Mouse (Mus musculus): ENCODE data around the gene Ddx1. TPM values are rescaled to one million over a fixed set of nuclear protein-coding genes. Genes with fewer than 3 reads are reported as not detected.
A peak's percentile ranks its signal among the peaks of the same experiment; 100 is the strongest.

Ddx1 gene
- polyA plus RNA-seq, 1 experiment from 2014 or later = 181 TPM

GRCm38 (mm10) chr12:13208983-13209451 is 40.0 kb downstream of the Ddx1 start:
- WGBS = 3% methylated on average over 11 of the region's 11 CpGs
- ATAC-seq (peak; percentile 52; the same call in 1 of the 2 replicates), DNase-seq (ENCODE audit: low spot score) (peak; percentile 39)

GRCm38 (mm10) chr12:13208517-13208916 is 40.5 kb downstream of the Ddx1 start:
- DNase-seq (ENCODE audit: low spot score) (peak; percentile 27), ATAC-seq (no peak)
- Histone ChIP-seq H3K27ac (ENCODE audit: low read depth, low read length) (no peak overlapping the region), H3K27me3 (replicated peaks; ENCODE audit: control insufficient read depth, insufficient read depth, low read length) (no peaks in the 10 kb centered on the region), H3K4me3 (ENCODE audit: low read depth, low read length) (no peak overlapping the region), H3K4me2 (ENCODE audit: low read length) (no peak overlapping the region), H3K36me3 (ENCODE audit: control insufficient read depth, insufficient read depth, low read length) (no peaks in the 10 kb centered on the region), H3K9ac (ENCODE audit: low read length) (no peak overlapping the region), H3K4me1 (ENCODE audit: control insufficient read depth, insufficient read depth, low read length) (peaks cover 9% of the 10 kb centered on the region), H3K9me3 (replicated peaks; ENCODE audit: control insufficient read depth, low read length) (no peaks in the 10 kb centered on the region)
- WGBS = 17% methylated on average over 1 of the region's 1 CpGs

More at GRCm38 (mm10) chr12:13208983-13209451, 40.0 kb downstream of the Ddx1 start:
- H3K9ac ChIP-seq (ENCODE audit: low read length) = no peak overlapping the region
- H3K4me2 ChIP-seq (ENCODE audit: low read length) = no peak overlapping the region
- no peak overlapping the region for H3K4me3 ChIP-seq (ENCODE audit: low read depth, low read length)
- no peaks in the 10 kb centered on the region for H3K9me3 ChIP-seq (replicated peaks; ENCODE audit: control insufficient read depth, low read length)
- no peak overlapping the region for H3K27ac ChIP-seq (ENCODE audit: low read depth, low read length)
- no peaks in the 10 kb centered on the region for H3K27me3 ChIP-seq (replicated peaks; ENCODE audit: control insufficient read depth, insufficient read depth, low read length)
- H3K4me1 ChIP-seq (ENCODE audit: control insufficient read depth, insufficient read depth, low read length) = peaks cover 9% of the 10 kb centered on the region
- no peaks in the 10 kb centered on the region for H3K36me3 ChIP-seq (ENCODE audit: control insufficient read depth, insufficient read depth, low read length)

GRCm38 (mm10) chr12:13207099-13207498 is 41.9 kb downstream of the Ddx1 start:
- ATAC-seq (no peak), DNase-seq (ENCODE audit: low spot score) (no peak)
- no peak overlapping the region for H3K4me2 ChIP-seq (ENCODE audit: low read length)
- H3K4me3 ChIP-seq (ENCODE audit: low read depth, low read length) = no peak overlapping the region
- peaks cover 9% of the 10 kb centered on the region for H3K4me1 ChIP-seq (ENCODE audit: control insufficient read depth, insufficient read depth, low read length)
- no peaks in the 10 kb centered on the region for H3K27me3 ChIP-seq (replicated peaks; ENCODE audit: control insufficient read depth, insufficient read depth, low read length)
- no peaks in the 10 kb centered on the region for H3K9me3 ChIP-seq (replicated peaks; ENCODE audit: control insufficient read depth, low read length)
- 23% methylated on average over 8 of the region's 8 CpGs for WGBS
- no peaks in the 10 kb centered on the region for H3K36me3 ChIP-seq (ENCODE audit: control insufficient read depth, insufficient read depth, low read length)
- H3K27ac ChIP-seq (ENCODE audit: low read depth, low read length) = no peak overlapping the region
- no peak overlapping the region for H3K9ac ChIP-seq (ENCODE audit: low read length)

GRCm38 (mm10) chr12:13205733-13206132 is 43.3 kb downstream of the Ddx1 start:
- DNase-seq (ENCODE audit: low spot score) (no peak), ATAC-seq (no peak)
- Histone ChIP-seq H3K27me3 (replicated peaks; ENCODE audit: control insufficient read depth, insufficient read depth, low read length) (no peaks in the 10 kb centered on the region), H3K9ac (ENCODE audit: low read length) (no peak overlapping the region), H3K4me3 (ENCODE audit: low read depth, low read length) (no peak overlapping the region), H3K36me3 (ENCODE audit: control insufficient read depth, insufficient read depth, low read length) (no peaks in the 10 kb centered on the region), H3K4me2 (ENCODE audit: low read length) (no peak overlapping the region), H3K27ac (ENCODE audit: low read depth, low read length) (no peak overlapping the region), H3K9me3 (replicated peaks; ENCODE audit: control insufficient read depth, low read length) (no peaks in the 10 kb centered on the region), H3K4me1 (ENCODE audit: control insufficient read depth, insufficient read depth, low read length) (peaks cover 9% of the 10 kb centered on the region)
- 67% methylated on average over 3 of the region's 3 CpGs for WGBS

DNA sequence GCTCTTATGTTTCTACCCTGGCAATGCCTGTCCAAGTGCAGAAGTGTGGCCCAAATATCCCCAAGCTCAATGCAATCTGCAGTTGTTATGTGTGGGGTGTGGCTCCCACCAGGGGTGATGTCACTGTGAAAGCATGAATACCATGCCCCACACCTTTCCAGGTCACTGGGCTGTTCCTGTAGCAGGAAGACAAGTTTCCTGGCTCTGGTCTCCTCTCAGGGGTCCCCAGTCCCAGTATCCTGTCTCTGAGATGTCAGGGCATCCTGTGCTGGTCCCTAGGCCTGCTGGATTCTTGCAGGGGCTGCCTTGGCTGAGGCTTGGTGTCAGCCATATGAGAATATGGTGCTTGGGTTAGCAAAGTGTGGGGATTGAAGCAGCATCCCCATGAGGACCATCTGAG is 46.7 kb downstream of the Ddx1 start:
- Histone ChIP-seq H3K9me3 (replicated peaks; ENCODE audit: control insufficient read depth, low read length) (no peaks in the 10 kb centered on the region), H3K4me3 (ENCODE audit: low read depth, low read length) (no peak overlapping the region), H3K4me2 (ENCODE audit: low read length) (no peak overlapping the region), H3K27me3 (replicated peaks; ENCODE audit: control insufficient read depth, insufficient read depth, low read length) (no peaks in the 10 kb centered on the region), H3K9ac (ENCODE audit: low read length) (no peak overlapping the region), H3K4me1 (ENCODE audit: control insufficient read depth, insufficient read depth, low read length) (no peaks in the 10 kb centered on the region), H3K36me3 (ENCODE audit: control insufficient read depth, insufficient read depth, low read length) (no peaks in the 10 kb centered on the region), H3K27ac (ENCODE audit: low read depth, low read length) (no peak overlapping the region)
- DNase-seq (ENCODE audit: low spot score) = no peak
- ATAC-seq = no peak

DNA sequence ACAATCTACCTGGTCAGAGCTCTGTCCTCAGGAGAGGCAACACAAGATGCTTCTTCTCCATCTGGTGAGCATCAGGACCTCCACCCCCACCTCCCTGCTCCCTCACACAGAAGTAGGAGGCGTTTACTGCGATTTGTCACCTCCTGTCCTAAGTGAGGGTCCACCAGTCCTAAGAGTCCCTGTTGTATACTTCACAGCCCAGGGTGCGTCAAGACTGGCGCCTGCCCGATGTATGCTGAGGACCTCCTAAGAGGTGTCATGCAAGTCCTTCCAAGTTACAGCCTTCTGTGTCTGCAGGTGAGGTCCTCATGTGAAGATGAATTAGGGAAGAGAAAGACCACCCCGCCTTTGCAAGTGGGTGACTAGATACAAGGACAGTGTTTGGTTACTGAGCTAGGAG is 48.4 kb downstream of the Ddx1 start:
- DNase-seq (ENCODE audit: low spot score) = no peak
- Histone ChIP-seq H3K36me3 (ENCODE audit: control insufficient read depth, insufficient read depth, low read length) (no peaks in the 10 kb centered on the region), H3K9ac (ENCODE audit: low read length) (no peak overlapping the region), H3K27me3 (replicated peaks; ENCODE audit: control insufficient read depth, insufficient read depth, low read length) (no peaks in the 10 kb centered on the region), H3K4me1 (ENCODE audit: control insufficient read depth, insufficient read depth, low read length) (no peaks in the 10 kb centered on the region), H3K4me3 (ENCODE audit: low read depth, low read length) (no peak overlapping the region), H3K4me2 (ENCODE audit: low read length) (no peak overlapping the region), H3K9me3 (replicated peaks; ENCODE audit: control insufficient read depth, low read length) (no peaks in the 10 kb centered on the region), H3K27ac (ENCODE audit: low read depth, low read length) (no peak overlapping the region)
- ATAC-seq = no peak
- WGBS = 91% methylated on average over 6 of the region's 6 CpGs

DNA sequence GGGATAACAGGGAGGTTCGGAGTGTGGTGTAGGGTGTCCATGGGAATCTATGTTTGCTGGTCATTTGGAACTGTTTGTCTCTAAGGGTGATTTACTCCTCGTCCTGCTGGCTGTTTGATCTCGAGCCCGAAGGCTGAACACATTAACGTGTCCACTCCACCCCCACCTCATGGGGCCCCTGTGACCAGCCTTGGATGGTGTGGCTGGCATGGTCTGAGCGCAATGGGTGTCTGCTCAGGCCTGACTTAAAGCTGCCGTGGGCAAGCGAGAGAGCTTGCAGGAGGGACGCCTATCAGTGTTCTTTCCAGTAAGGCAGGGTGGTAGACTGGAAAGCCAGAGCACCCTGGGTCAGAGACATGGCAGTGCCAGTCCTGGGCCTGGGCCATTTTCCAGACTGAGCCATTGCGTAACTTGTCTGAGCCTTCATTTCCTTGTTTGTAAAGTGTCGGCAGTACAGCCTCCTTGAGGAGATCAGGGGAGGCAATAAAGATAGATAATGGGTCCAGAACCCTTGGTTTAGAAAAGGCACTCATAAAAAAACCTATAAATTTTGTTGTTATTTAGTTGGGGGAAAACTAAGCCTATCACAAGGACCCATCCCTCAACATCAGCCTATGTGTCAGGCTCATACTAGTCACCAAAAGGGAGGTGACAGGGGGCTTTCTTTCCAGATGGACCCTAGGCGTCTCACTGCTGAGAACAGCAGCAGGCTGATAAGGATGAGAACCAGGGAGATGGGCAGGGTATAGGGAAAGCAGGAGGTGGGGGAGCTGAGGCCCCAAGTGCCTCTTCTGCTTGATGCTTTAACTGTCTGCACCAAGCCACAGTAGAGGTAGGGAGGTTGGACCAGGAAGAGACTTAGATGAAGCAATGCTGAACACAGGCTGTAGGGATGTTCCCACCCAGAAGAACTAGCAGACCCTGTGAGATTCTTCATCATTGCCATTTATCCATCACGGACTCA is 49.4 kb downstream of the Ddx1 start:
- H3K9ac ChIP-seq (ENCODE audit: low read length) = no peak overlapping the region
- H3K27me3 ChIP-seq (replicated peaks; ENCODE audit: control insufficient read depth, insufficient read depth, low read length) = no peaks in the 10 kb centered on the region
- H3K4me3 ChIP-seq (ENCODE audit: low read depth, low read length) = no peak overlapping the region
- 94% methylated on average over 13 of the region's 13 CpGs for WGBS
- ATAC-seq (no peak), DNase-seq (ENCODE audit: low spot score) (no peak)
- no peak overlapping the region for H3K4me2 ChIP-seq (ENCODE audit: low read length)
- no peaks in the 10 kb centered on the region for H3K4me1 ChIP-seq (ENCODE audit: control insufficient read depth, insufficient read depth, low read length)
- H3K9me3 ChIP-seq (replicated peaks; ENCODE audit: control insufficient read depth, low read length) = no peaks in the 10 kb centered on the region
- no peaks in the 10 kb centered on the region for H3K36me3 ChIP-seq (ENCODE audit: control insufficient read depth, insufficient read depth, low read length)
- H3K27ac ChIP-seq (ENCODE audit: low read depth, low read length) = no peak overlapping the region

- DNase-seq (ENCODE audit: low spot score) (no peak), ATAC-seq (no peak)
- Histone ChIP-seq H3K27ac (ENCODE audit: low read depth, low read length) (no peak overlapping the region), H3K9me3 (replicated peaks; ENCODE audit: control insufficient read depth, low read length) (no peaks in the 10 kb centered on the region), H3K36me3 (ENCODE audit: control insufficient read depth, insufficient read depth, low read length) (no peaks in the 10 kb centered on the region), H3K4me1 (ENCODE audit: control insufficient read depth, insufficient read depth, low read length) (no peaks in the 10 kb centered on the region), H3K27me3 (replicated peaks; ENCODE audit: control insufficient read depth, insufficient read depth, low read length) (no peaks in the 10 kb centered on the region), H3K4me2 (ENCODE audit: low read length) (no peak overlapping the region), H3K4me3 (ENCODE audit: low read depth, low read length) (no peak overlapping the region), H3K9ac (ENCODE audit: low read length) (no peak overlapping the region)
- WGBS = 83% methylated on average over 3 of the region's 3 CpGs
These were observed 50.9 kb downstream of the Ddx1 start for GRCm38 (mm10) chr12:13198157-13198556.

- Histone ChIP-seq H3K36me3 (ENCODE audit: control insufficient read depth, insufficient read depth, low read length) (no peaks in the 10 kb centered on the region), H3K9ac (ENCODE audit: low read length) (no peak overlapping the region), H3K27ac (ENCODE audit: low read depth, low read length) (no peak overlapping the region), H3K9me3 (replicated peaks; ENCODE audit: control insufficient read depth, low read length) (no peaks in the 10 kb centered on the region), H3K27me3 (replicated peaks; ENCODE audit: control insufficient read depth, insufficient read depth, low read length) (no peaks in the 10 kb centered on the region), H3K4me1 (ENCODE audit: control insufficient read depth, insufficient read depth, low read length) (no peaks in the 10 kb centered on the region), H3K4me3 (ENCODE audit: low read depth, low read length) (no peak overlapping the region), H3K4me2 (ENCODE audit: low read length) (no peak overlapping the region)
- WGBS = 85% methylated on average over 4 of the region's 4 CpGs
- DNase-seq (ENCODE audit: low spot score) (no peak), ATAC-seq (no peak)
These were observed 52.9 kb downstream of the Ddx1 start for GRCm38 (mm10) chr12:13196146-13196545.

All from forebrain, embryonic 14.5 days (tissue).